Mouse (Mus musculus) urinary bladder, adult 2 months (tissue): ENCODE measurements around the gene Spem2. TPM values are rescaled to one million over a fixed set of nuclear protein-coding genes. Genes with fewer than 3 reads are reported as not detected.

Experiments used
- DNase-seq: peaks from one replicate; pipeline ENCODE4 v3.0.0; 2022; ENCODE audit warnings: low spot score
- polyA plus RNA-seq: library from polyadenylated mRNA; depleted of rRNA; stranded (reverse); fragments of >200 nt; gene quantifications from 2 replicates; pipeline ENCODE4 v1.2.3, GENCODE M21; 2012

Spem2 gene
- polyA plus RNA-seq, 1 experiment = not detected

GRCm38 (mm10) chr11:69835326-69835965, 17.2 kb upstream of the Spem2 start:
- DNase-seq = no peak

DNA sequence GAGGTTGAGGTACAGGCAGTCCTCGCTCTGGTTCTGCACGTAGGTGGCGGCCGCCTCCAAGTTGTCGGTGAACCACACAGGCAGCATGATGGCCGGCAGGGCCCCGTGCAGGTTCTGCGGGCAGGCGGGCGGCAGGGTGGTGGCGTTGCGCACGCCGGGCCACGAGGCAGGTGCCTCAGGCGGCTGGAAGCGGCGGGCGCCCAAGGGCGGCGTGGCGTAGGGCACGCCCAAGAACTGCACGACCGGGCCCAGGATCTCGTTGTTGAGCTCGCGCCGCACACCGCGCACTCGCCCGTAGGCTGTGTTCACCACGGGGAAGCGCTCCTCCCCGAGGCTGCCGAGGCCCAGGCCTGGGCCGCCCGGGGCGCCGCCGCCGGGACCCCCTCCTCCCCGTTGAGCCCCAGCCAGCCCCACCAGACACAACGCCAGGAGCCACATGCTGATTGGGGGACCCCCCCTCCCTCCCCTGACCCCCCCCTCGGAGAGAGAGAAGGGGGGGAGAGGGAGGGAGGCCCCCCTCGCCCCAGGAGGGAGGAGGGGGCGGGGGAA, 15.8 kb upstream of the Spem2 start:
- no peak for DNase-seq

DNA sequence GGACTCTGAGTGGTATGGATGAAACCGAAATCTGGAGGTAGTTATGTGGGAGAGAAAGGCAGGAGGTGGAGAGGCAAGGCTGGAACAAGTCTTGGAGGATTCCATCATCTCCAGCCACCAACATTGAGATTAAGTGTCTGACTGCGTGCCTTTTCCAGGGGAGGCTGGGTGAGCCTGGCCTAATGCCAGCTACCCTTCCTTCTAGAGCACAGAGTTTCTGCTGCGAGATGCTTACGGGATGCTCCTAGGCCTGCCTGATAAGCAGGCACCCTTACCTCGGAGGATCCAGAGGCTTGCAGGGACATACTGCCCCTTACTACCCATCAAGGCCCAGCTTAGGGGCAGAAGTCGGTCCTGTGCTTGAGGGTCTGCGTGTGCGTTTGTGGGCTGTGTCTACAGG, 15.3 kb upstream of the Spem2 start:
- no peak for DNase-seq

GRCm38 (mm10) chr11:69828832-69829231, 10.6 kb upstream of the Spem2 start:
- DNase-seq = no peak

DNA sequence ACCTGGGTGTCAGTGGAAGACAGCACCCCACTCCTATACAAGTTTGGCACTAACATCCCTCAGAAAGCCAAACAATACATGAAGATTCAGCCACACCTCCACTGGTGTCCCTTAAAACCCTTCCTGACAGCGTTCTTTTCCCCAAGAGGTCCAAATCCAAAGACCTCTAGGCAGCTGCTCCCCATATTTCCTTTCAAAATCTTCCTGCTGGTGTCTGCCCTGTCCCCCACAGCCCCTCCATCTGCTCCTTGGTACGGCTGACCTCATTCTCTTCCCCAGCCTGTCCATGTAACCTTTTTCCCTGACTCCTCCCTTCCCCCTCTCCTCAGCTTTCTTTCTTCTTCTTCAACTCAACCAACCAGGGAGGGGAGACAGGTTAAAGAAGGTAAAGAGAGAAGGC, 5.2 kb upstream of the Spem2 start:
- DNase-seq = no peak

GRCm38 (mm10) chr11:69822080-69822479, 3.8 kb upstream of the Spem2 start, which contains the start of gene Spem1:
Gene Spem1, minus strand, starts transcription at chr11:69822180.
- DNase-seq = no peak

DNA sequence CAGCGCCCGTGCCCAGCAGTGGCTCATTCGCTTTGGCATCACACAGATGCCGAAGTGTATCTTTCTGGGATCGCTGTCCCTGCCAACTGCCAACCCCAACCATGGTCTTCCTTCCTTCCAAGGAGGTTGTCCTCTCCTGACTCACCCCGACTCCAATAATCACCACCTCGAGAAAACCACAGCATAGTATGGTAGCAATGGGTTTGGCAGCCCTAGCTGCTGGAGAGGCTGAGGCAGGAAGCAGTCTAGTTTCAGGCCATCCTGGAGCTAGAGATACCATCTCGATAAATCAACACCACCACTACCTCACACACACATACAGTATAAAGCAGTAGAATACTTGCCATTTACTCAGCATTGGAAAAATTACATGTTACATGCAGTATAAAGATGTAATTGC, 606 bp upstream of the Spem2 start:
- no peak for DNase-seq

- DNase-seq = no peak
Observed at GRCm38 (mm10) chr11:69816520-69816919, 1.7 kb downstream of the Spem2 start.

- no peak for DNase-seq
Observed at GRCm38 (mm10) chr11:69815155-69815554, 3.1 kb downstream of the Spem2 start, which contains the start of gene Gm39566. Gene Gm39566, minus strand, starts transcription at chr11:69815298.

- DNase-seq = no peak
Observed at GRCm38 (mm10) chr11:69810280-69810679, 8.0 kb downstream of the Spem2 start.

GRCm38 (mm10) chr11:69807641-69808040, 10.6 kb downstream of the Spem2 start:
- DNase-seq = no peak

- no peak for DNase-seq
Observed at GRCm38 (mm10) chr11:69806378-69806777, 11.9 kb downstream of the Spem2 start.

DNA sequence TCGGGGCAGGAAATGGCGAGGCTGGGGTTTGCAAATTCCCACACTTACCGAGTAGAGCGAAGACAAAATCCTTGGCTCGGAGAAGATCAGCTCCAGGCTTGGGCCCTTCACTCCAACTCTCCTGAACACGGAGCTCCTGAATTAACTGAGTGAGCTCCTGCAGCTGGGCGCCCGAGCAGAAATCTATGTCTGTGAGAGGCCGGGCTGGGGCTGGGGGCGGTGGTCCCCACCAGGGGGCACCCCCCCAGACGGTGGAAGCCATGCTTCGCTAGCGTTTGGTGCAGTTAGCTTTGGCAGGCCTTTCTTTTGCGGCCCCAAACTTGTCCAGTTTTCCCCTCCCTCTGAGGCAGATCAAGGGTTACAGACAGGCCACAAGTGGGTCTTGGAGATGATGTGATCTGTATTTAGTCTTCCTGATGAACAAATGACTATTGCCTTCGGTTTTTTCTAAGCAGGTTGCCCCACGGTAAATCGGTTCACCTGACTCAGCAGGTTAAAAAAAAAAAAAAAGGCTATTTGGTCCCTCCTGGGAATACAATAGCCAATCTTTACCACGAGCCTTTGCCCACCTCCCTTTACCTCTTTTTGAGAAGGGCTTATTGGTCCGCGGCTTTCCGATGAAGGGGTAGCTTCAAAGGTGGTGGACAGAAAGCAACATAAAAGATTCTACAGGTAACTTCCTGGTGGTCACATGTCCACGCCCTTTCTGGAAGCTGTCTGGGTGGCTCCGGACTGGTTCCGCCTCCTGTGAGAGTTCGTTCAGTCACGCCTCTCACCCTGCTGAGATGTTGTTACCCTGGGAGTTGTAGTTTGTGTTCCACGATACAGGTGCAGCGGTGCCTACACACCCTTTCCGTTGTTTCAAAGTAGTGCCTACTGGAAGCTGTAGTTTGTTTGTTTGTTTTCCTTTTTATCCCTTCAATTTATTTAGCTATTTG, 13.0 kb downstream of the Spem2 start, which contains the start of gene Tmem102:
Gene Tmem102 (minus strand): TSS at position 653 of the 938 bp plus-strand sequence.
- no peak for DNase-seq

GRCm38 (mm10) chr11:69804652-69804940, 13.7 kb downstream of the Spem2 start:
- DNase-seq = no peak

- DNase-seq = peak; percentile 66
Observed at GRCm38 (mm10) chr11:69803786-69804651, 14.2 kb downstream of the Spem2 start.

DNA sequence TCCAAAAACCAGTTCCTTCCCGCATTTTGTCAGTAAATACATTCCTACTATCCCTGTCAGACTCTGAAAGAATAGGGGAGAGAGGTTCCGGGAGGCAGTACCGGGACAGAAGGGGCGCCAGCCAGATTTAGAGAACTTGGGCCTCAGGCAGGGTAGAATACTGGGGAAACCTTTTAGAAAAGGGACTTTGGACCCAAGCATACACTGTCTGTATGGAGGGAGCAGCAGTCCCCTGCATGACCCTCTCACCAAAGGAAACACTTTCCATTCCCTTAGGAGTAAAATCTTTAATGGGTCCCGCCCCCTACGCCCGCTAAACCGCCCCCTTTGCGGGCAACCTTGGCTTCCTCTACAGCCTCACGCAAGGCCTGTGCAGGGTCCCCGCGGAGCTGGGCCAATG, 14.9 kb downstream of the Spem2 start:
- DNase-seq = no peak

DNA sequence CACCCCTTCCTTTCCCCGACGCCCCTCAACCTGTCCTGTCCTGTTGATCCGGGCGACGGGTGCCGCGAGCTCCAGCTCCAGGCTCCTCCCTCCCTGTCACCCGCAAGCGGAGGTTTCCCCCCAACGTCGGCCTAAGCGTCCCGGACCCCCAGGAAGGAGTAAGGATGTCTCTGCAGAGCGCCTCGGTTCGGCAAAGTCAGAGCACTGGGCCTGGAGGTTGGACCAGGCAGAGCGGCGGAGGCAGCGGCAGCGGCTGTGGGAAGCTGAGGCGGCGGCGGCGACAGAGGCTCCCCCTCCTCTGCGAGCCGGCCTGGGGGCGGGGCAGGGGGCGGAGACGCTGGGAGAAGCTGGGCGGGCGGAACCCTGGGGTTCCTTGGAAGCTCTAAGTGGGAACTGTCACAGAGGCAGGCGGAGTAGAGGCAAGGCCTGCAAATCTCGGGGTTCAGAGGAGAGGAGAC, 15.6 kb downstream of the Spem2 start:
- peak; percentile 75 for DNase-seq

- no peak for DNase-seq
Observed at GRCm38 (mm10) chr11:69801379-69801977, 16.8 kb downstream of the Spem2 start, which contains the start of gene Fgf11. Gene Fgf11, minus strand, starts transcription at chr11:69801857.

- DNase-seq = no peak
Observed at GRCm38 (mm10) chr11:69800392-69801197, 17.7 kb downstream of the Spem2 start.

DNA sequence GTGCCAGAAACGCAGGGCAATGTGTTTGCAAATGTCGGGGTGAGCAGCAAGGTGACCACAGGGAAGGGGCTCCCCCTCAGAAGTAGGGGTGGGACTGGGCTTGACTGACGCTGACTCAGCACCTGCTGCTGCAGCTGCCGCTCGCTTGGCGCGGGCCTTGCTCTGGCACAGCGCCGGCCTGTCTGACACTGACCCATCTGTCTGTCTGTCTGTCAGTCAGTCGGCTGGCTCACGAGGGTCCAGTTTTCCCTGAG, 18.2 kb downstream of the Spem2 start:
- DNase-seq = no peak
